Mouse (Mus musculus) spleen, adult 2 months (tissue): ENCODE measurements at regions not wholly inside any gene's neighbourhood (a gene's known extent, or its start where the extent isn't known, plus 50 kb on each side); places are given as distances from the start of the nearest gene placed in this dataset.

Source experiments
- CTCF ChIP-seq: fragments of 200-500 bp; IDR thresholded peaks from 2 replicates; pipeline ENCODE4 v1.5.1; 2011; ENCODE audit warnings: mild to moderate bottlenecking, inconsistent platforms; ENCODE audit not compliant: insufficient read depth, insufficient read length, insufficient replicate concordance; ENCODE audit errors: extremely low read depth
- POLR2A ChIP-seq: fragments of 200-500 bp; IDR thresholded peaks from 2 replicates; pipeline ENCODE4 v1.6.1; 2011; ENCODE audit warnings: low read depth, low read length, inconsistent platforms

DNA sequence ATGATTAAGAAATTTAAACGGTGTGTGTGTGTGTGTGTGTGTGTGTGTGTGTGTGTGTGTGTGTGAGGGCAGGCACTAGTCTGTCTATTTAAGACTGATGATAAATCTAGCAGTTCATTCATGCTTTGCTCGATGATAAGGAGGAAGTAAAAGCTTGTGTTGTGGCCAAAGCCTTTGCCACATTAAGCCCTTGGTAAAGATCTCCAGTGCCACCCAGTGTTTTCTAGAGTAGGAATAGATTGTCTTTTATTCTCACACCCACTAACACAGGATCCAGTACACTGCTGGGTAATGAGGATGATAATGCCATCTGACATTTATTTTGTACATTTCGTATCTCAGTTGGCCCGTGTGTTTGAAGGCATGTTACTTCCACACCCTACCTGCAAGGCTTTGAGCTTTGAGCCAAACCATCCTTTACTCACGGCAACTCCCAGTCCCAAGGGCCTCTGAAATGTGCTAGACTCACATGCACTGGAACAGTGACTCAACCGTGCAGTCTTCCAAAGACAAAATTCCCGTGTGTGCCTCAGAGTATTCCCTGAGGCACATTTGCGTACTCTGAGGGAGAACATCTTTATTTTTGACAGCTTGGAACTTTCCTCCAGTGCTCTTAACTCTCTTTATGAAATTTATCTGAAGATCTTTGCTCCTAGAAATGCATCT, 179.7 kb downstream of the Mylk4 start:
- TF ChIP-seq CTCF (no peak), POLR2A (no peak)
